Mouse (Mus musculus) kidney, embryonic 16.5 days (tissue): ENCODE measurements around the gene Zscan5b. TPM values are rescaled to one million over a fixed set of nuclear protein-coding genes. Genes with fewer than 3 reads are reported as not detected.
A peak's percentile ranks its signal among the peaks of the same experiment; 100 is the strongest.

Source experiments
- ATAC-seq: fragments of 200-750 bp; cut with Nextera tagmentation; 2 replicates; pipeline ENCODE4 v1.8.0; 2017; ENCODE audit warnings: moderate TSS enrichment; ENCODE audit not compliant: low FRiP score, low TSS enrichment
- H3K27ac ChIP-seq: fragments of 300-500 bp; sonication (generic); 2 replicates; pipeline ENCODE4 v1.5.1; 2014; ENCODE audit warnings: low read length
- H3K27me3 ChIP-seq: fragments of 300-500 bp; sonication (generic); 2 replicates; pipeline ENCODE4 v1.6.1; 2014; ENCODE audit warnings: low read length, control low read depth, mixed read lengths; ENCODE audit not compliant: insufficient read depth
- H3K36me3 ChIP-seq: fragments of 300-500 bp; sonication (generic); 2 replicates; pipeline ENCODE4 v1.6.1; 2014; ENCODE audit warnings: low read length, control low read depth, mixed read lengths; ENCODE audit not compliant: insufficient read depth
- H3K4me1 ChIP-seq: fragments of 300-500 bp; sonication (generic); 2 replicates; pipeline ENCODE4 v1.6.1; 2014; ENCODE audit warnings: low read length, control low read depth, mixed read lengths; ENCODE audit not compliant: insufficient read depth
- H3K4me2 ChIP-seq: fragments of 300-500 bp; sonication (generic); replicated peaks from 2 replicates; pipeline ENCODE4 v1.6.1; 2014; ENCODE audit warnings: low read depth, low read length
- H3K4me3 ChIP-seq: fragments of 300-500 bp; sonication (generic); 2 replicates; pipeline ENCODE4 v1.5.1; 2014; ENCODE audit warnings: mild to moderate bottlenecking, low read length
- H3K9ac ChIP-seq: fragments of 300-500 bp; sonication (generic); replicated peaks from 2 replicates; pipeline ENCODE4 v1.6.1; 2014; ENCODE audit warnings: low read length
- H3K9me3 ChIP-seq: fragments of 300-500 bp; sonication (generic); 2 replicates; pipeline ENCODE4 v1.6.1; 2016; ENCODE audit warnings: low read length, control low read depth
- WGBS: fragments of 180-500 bp; shearing (Covaris S2); extraction: QIAGEN DNeasy Blood & Tissue Kit; methylation state at CpG from one replicate; pipeline ENCODE4 v1.1.7; 2014; 5-methylcytosine and 5-hydroxymethylcytosine counted together
- polyA plus RNA-seq: library from polyadenylated mRNA; unstranded; fragments of >200 nt; fragmentation: Nextera tagmentation; extraction: Ambion mirVana; gene quantifications from 2 replicates; pipeline ENCODE4 v1.2.1, GENCODE M21; 2015

Zscan5b gene
- polyA plus RNA-seq, 1 experiment from 2014 or later, result not detected

- H3K4me1 ChIP-seq, result peaks cover 15% of the 10 kb centered on the region
- H3K4me2 ChIP-seq, result peak overlapping the region; percentile 71
- H3K9ac ChIP-seq, result peak overlapping the region; percentile 61
- no peaks in the 10 kb centered on the region for H3K9me3 ChIP-seq
- H3K4me3 ChIP-seq, result peak overlapping the region; percentile 53
- no peaks in the 10 kb centered on the region for H3K27me3 ChIP-seq
- 24% methylated on average over 15 of the region's 15 CpGs for WGBS
- no peak overlapping the region for H3K27ac ChIP-seq
- ATAC-seq, result peak; percentile 21
- no peaks in the 10 kb centered on the region for H3K36me3 ChIP-seq
Observed at GRCm38 (mm10) chr7:6286921-6287531, 64.9 kb downstream of the Zscan5b start.

Other genes with a start within 250 kb of the Zscan5b start
- not detected in 2 replicates for gene Vmn1r65, start 211.3 kb upstream of the Zscan5b start, polyA plus RNA-seq
- not detected in 2 replicates for gene Nlrp4c, start 177.1 kb upstream of the Zscan5b start, polyA plus RNA-seq
- gene Zfp787, start 66.3 kb upstream of the Zscan5b start, polyA plus RNA-seq, result 27.7 and 31.8 TPM in 2 replicates
- 69.9 and 73.5 TPM in 2 replicates for gene Zfp444, start 50.1 kb upstream of the Zscan5b start, polyA plus RNA-seq
- gene Galp, start 25.2 kb upstream of the Zscan5b start, polyA plus RNA-seq, result not detected in 2 replicates
- gene Epp13, start 30.4 kb downstream of the Zscan5b start, polyA plus RNA-seq, result not detected in 2 replicates
- gene Zfp667, start 64.3 kb downstream of the Zscan5b start, polyA plus RNA-seq, result 4.9 and 6.8 TPM in 2 replicates
- 5.8 and 6.3 TPM in 2 replicates for gene Zfp583, start 109.0 kb downstream of the Zscan5b start, polyA plus RNA-seq
- gene Gm3854, start 121.5 kb downstream of the Zscan5b start, polyA plus RNA-seq, result 2.3 TPM in 2 replicates
- gene Zfp78, start 141.0 kb downstream of the Zscan5b start, polyA plus RNA-seq, result 1.6 and 3.9 TPM in 2 replicates
- 8.9 and 9.0 TPM in 2 replicates for gene Zfp28, start 161.0 kb downstream of the Zscan5b start, polyA plus RNA-seq
- 0.35 TPM in 1 of 2 replicates, not detected in the other for gene Smim17, start 176.4 kb downstream of the Zscan5b start, polyA plus RNA-seq
- not detected in 2 replicates for gene Gm20715, start 188.0 kb downstream of the Zscan5b start, polyA plus RNA-seq
- not detected in 2 replicates for gene Olfr1344, start 216.4 kb downstream of the Zscan5b start, polyA plus RNA-seq
- gene Olfr1336, start 233.9 kb downstream of the Zscan5b start, polyA plus RNA-seq, result not detected in 2 replicates
- gene Olfr1346, start 244.8 kb downstream of the Zscan5b start, polyA plus RNA-seq, result not detected in 2 replicates